Mouse (Mus musculus) heart, adult 18-20 months (tissue): Measurements from ENCODE around the gene Ankrd54. TPM values are rescaled to one million over a fixed set of nuclear protein-coding genes. Genes with fewer than 3 reads are reported as not detected.
"Not testable (repeated sequence)": the region's sequence is repeated elsewhere in the genome, so short reads cannot be mapped to it uniquely, and the experiment has no call there.

Experiments used
- DNase-seq, 2 experiments: peaks; one replicate each; pipeline ENCODE4 v3.0.0; 2021 to 2022; ENCODE audit warnings: mixed read lengths in 1 of 2
- total RNA-seq, 2 experiments: library from RNA; stranded (reverse); gene quantifications; 2 replicates each; pipeline ENCODE4 v1.2.3; 2021

Gene Ankrd54
- total RNA-seq, 2 experiments from 2014 or later: 7.2 to 8.6 TPM

DNA sequence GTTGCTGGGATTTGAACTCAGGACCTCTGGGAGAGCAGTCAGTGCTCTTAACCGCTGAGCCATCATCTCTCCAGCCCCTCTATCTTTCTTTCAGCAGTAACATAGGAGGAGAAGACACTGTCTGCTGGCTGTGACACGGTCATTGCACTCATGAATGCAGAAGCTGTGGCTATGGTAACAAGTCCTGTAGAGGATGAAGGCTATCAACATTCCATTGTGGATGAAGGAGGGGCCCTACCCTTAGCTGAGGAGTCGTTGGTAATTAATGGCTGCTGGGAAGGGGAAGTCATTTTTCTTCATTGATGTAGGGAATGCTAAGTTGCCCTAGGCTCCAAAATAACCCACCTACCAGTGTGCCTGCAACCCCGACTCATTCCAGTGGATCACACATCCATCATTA is 44.5 kb downstream of the Ankrd54 start:
- no peak for DNase-seq

DNA sequence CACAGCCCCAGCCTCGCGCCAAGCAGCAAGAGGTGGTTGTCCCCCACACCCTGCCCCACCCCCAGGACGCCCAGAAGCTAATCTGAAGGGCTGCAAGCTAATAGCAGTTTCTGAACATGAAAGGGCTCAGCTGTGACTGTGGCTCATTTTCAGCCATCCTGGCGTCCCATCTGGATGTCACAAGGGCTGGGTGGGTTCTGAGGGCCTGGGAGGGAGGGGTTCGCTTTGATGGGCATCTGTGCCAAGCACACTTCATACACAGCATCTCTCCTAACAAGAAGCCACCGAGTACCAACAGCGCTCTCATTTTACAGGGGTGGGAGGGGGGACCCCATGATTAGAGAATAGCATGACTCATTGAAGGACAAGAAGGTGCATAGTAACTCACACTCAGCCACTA is 49.3 kb downstream of the Ankrd54 start:
- DNase-seq: no peak

DNA sequence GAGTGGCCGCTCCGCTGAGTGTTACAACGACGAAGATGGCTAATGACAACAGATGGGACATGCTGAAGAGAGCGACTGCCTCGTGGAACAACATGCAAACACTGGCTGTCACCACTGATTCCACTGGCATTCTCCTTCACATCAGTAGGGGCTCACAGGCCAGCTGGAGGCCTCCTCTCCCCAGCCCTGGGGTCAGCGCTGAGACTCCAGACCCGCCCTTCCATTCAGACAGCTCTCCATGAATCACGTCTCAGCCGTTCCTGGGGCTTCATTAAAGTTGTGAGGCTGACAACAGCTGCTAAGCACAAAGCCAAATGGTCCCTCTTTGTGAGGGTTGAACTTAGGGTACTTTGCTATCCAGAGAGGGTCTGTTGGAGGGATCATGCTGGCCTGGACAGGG is 51.1 kb downstream of the Ankrd54 start:
- no peak for DNase-seq

DNA sequence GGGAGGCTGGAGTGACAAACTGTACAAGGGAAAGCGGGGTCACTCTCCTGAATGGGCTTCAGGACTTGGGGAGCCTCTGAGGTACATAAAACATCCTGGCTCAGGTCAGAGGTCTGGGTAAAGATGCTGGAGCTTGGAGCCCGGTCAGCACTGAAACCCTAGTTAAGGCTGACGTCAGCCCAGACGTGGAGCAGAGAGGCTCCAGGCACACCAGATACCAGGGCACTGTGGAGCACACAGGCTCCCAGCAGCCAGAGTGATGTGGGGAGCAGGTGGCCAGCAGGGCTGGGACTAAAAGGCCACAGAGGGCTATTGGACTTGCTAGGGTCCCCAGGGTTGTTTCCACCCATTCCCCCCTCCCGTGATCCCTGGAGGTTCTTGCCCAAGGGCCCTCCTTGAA is 53.0 kb downstream of the Ankrd54 start:
- DNase-seq: no peak

DNA sequence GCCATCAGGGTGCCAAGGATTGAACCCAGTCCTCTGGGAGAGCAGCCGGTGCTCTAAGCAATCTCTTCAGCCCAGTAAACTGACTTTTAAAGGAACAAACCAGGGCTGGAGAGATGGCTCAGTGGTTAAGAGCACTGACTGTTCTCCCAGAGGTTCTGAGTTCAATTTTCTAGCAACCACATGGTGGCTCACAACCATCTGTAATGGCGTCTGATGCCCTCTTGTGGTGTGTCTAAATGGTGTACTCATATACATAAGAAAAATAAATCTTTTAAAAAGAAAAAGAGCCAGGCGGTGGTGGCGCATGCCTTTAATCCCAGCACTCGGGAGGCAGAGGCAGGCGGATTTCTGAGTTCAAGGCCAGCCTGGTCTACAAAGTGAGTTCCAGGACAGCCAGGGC is 54.9 kb downstream of the Ankrd54 start:
- DNase-seq: not testable (repeated sequence)

DNA sequence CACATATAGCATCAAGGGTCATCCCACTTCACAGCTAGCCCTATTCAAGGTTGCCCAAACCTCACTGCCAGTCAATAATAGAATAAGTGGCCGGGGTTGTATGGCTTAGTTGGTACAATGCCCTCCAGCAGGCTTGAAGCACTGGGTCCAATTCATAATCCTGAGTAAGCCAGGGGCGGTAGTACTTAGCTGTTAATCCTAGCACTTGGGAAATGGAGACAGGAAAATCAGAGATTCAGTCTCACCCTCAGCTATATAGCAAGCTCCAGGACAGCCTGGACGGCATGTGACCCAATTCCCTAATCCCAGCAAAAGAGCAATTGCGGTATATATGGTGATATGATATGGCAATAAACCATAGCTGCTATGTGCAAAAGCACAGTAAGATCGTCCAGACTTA is 55.6 kb downstream of the Ankrd54 start:
- no peak for DNase-seq

DNA sequence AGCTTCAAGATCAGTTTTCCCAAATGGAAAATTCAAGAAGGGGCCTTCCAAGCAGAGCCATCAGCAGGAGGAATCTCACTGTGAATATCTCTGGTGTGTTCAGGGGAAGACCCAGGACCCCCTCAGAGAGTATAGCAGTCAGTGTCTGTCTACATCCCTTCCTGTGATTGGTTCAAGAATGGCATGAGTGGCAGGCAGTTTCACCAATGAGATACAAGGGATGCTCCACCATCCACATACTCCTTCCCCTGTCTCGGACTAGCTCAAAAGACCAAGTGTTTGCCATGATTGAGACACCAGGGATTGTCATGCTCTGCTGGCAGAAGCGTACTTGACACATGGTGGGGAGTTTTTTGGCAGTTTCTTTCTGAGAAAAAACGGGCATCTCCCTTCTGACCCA is 56.1 kb downstream of the Ankrd54 start:
- no peak for DNase-seq

DNA sequence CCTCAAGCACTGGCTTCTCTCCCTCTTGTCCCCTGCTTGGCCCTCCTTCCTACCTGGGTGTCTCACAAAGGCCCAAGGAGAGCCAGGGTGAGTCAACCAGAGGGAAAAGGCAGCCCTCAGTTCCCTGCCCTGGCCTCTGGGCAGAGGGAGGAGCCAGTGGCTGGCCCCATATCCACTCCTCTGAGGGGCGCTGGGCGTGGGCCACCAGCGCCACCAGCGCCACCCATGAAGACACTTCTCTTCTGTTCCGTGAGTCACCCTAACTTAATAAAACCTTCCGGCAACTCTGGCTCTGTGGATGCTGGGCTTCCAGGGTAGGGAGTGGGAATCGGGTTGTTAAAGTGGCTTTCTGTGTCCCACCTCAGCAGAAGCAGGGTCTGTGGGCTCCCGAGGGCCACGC is 57.1 kb downstream of the Ankrd54 start:
- no peak for DNase-seq

Other genes with a start within 250 kb of the Ankrd54 start
- gene Cdc42ep1, start 220.3 kb downstream of the Ankrd54 start, total RNA-seq: 10 to 100 TPM; 26.3 to 27.9 TPM
- not detected for gene Lgals2, start 207.4 kb downstream of the Ankrd54 start, total RNA-seq
- 10 to 100 TPM; 40.3 to 45.2 TPM for gene Gga1, start 185.7 kb downstream of the Ankrd54 start, total RNA-seq
- gene Gm49510, start 163.2 kb downstream of the Ankrd54 start, total RNA-seq: under 1 TPM; 0.10 to 0.27 TPM
- gene Sh3bp1, start 163.1 kb downstream of the Ankrd54 start, total RNA-seq: 1 to 10 TPM; 3.5 to 7.1 TPM
- gene Pdxp, start 149.0 kb downstream of the Ankrd54 start, total RNA-seq: under 1 TPM; 0.62 to 0.64 TPM
- gene Lgals1, start 136.2 kb downstream of the Ankrd54 start, total RNA-seq: 100 to 1,000 TPM; 185 to 222 TPM
- gene Nol12, start 128.0 kb downstream of the Ankrd54 start, total RNA-seq: 10 to 100 TPM; 15.7 to 19.1 TPM
- 10 to 100 TPM; 25.5 to 30.2 TPM for gene Triobp, start 115.2 kb downstream of the Ankrd54 start, total RNA-seq
- gene H1f0, start 34.4 kb downstream of the Ankrd54 start, total RNA-seq: 10 to 100 TPM; 62.5 to 70.0 TPM
- gene Galr3, start 21.0 kb downstream of the Ankrd54 start, total RNA-seq: not detected
- 10 to 100 TPM; 70.4 to 73.8 TPM for gene Eif3l, start 12.3 kb upstream of the Ankrd54 start, total RNA-seq
- 10 to 100 TPM; 38.5 to 44.1 TPM for gene Micall1, start 46.0 kb upstream of the Ankrd54 start, total RNA-seq
- 100 to 1,000 TPM; 135 TPM for gene Polr2f, start 78.1 kb upstream of the Ankrd54 start, total RNA-seq
- 1 to 10 TPM in 1 of 2 experiments, under 1 TPM in 1; 0.89 to 3.4 TPM for gene 1700088E04Rik, start 78.4 kb upstream of the Ankrd54 start, total RNA-seq
- gene Sox10, start 102.3 kb upstream of the Ankrd54 start, total RNA-seq: 1 to 10 TPM; 1.4 TPM
- gene Pick1, start 166.3 kb upstream of the Ankrd54 start, total RNA-seq: 10 to 100 TPM; 22.4 to 22.8 TPM
- gene Gm49486, start 166.5 kb upstream of the Ankrd54 start, total RNA-seq: 1 to 10 TPM; 1.2 to 1.3 TPM
- under 1 TPM; 0.50 to 0.64 TPM for gene Slc16a8, start 191.9 kb upstream of the Ankrd54 start, total RNA-seq
- under 1 TPM; 0.13 to 0.25 TPM for gene Baiap2l2, start 222.6 kb upstream of the Ankrd54 start, total RNA-seq